Comparison of ENCODE assay signal across 8 mouse cellular contexts in the genomic region with DNA sequence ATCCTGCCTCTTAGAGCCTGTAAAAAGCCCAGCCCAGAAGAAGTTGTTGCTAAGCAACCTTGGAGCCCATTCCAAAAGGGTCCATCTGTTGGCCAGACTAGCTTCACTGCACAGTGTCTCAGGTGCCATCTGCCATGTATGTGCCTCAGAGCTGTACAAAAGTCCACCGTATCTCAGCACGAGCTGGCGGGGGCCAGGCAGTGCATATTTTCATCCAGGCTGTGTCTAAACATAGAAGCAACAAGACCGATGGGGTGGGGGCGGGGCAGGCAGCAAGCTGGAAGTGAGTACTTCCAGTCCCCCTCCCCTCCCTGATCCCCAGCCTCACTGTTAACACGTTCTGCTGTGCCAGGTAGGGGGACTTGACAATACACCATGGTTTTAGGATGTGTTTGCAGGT.
DNase-seq lines count a peak whose midpoint lies in the region; ATAC-seq lines count a peak whose summit lies in the region.

No protein-coding gene starts in this region.

- H3K4me1 ChIP-seq in hindbrain, embryonic 14.5 days (replicated peaks; ENCODE audit: control insufficient read depth, insufficient read depth, low read length): peaks cover 14% of the 10 kb centered on the region; the same call in 1 of the 2 replicates
- no peaks in the 10 kb centered on the region for H3K4me1 ChIP-seq in neural tube, embryonic 14.5 days (ENCODE audit: control insufficient read depth, insufficient read depth, low read length)

- ATAC-seq in hindbrain, embryonic 14.5 days (ENCODE audit: low FRiP score): peak; percentile 87
- ATAC-seq in neural tube, embryonic 14.5 days (ENCODE audit: low read depth): peak; percentile 87
- no peak for ATAC-seq in megakaryocyte-erythroid progenitor cell, adult 5-6 weeks (replicated peaks; ENCODE audit: low FRiP score, low TSS enrichment, poor library complexity, severe bottlenecking)

- H3K27me3 ChIP-seq in hindbrain, embryonic 14.5 days (ENCODE audit: control insufficient read depth, insufficient read depth, low read length): no peaks in the 10 kb centered on the region
- H3K27me3 ChIP-seq in neural tube, embryonic 14.5 days (ENCODE audit: control insufficient read depth, insufficient read depth, low read length): no peaks in the 10 kb centered on the region

- no peak overlapping the region for H3K4me2 ChIP-seq in hindbrain, embryonic 14.5 days (replicated peaks)
- H3K4me2 ChIP-seq in neural tube, embryonic 14.5 days (ENCODE audit: low read depth, low read length): no peak overlapping the region

- 27% methylated on average over 6 of the region's 6 CpGs for WGBS in hindbrain, embryonic 14.5 days
- WGBS in neural tube, embryonic 14.5 days: 30% methylated on average over 6 of the region's 6 CpGs

- no peaks in the 10 kb centered on the region for H3K36me3 ChIP-seq in hindbrain, embryonic 14.5 days (replicated peaks; ENCODE audit: control insufficient read depth, insufficient read depth)
- H3K36me3 ChIP-seq in neural tube, embryonic 14.5 days (ENCODE audit: control insufficient read depth, insufficient read depth, low read length): no peaks in the 10 kb centered on the region

- no peak overlapping the region for H3K4me3 ChIP-seq in hindbrain, embryonic 14.5 days (replicated peaks; ENCODE audit: low read length)
- H3K4me3 ChIP-seq in neural tube, embryonic 14.5 days (ENCODE audit: low read depth, low read length): no peak overlapping the region

- peak; percentile 57 for DNase-seq in adrenal gland, postnatal 14 days
- DNase-seq in cerebellum, adult 11-12 months: peak; percentile 99
- peak; percentile 20 to 60 for DNase-seq in gastrocnemius, adult 8-10 months (ENCODE audit: low spot score in 2 of 2)
- DNase-seq in hindbrain, embryonic 14.5 days (ENCODE audit: low spot score): peak; percentile 61
- peak; percentile 52 to 60 for DNase-seq in left cerebral cortex, adult 18-20 months (ENCODE audit: low spot score in 2 of 2)
- DNase-seq in thymus, postnatal 0 days (ENCODE audit: low spot score): no peak

- H3K9ac ChIP-seq in hindbrain, embryonic 14.5 days: no peak overlapping the region
- no peak overlapping the region for H3K9ac ChIP-seq in neural tube, embryonic 14.5 days (replicated peaks; ENCODE audit: low read depth, low read length)

- no peaks in the 10 kb centered on the region for H3K9me3 ChIP-seq in hindbrain, embryonic 14.5 days (ENCODE audit: control insufficient read depth, low read length)
- no peaks in the 10 kb centered on the region for H3K9me3 ChIP-seq in neural tube, embryonic 14.5 days (ENCODE audit: control insufficient read depth, low read length)

- H3K27ac ChIP-seq in hindbrain, embryonic 14.5 days: peak overlapping the region; percentile 28; the same call in 1 of the 2 replicates
- no peak overlapping the region for H3K27ac ChIP-seq in neural tube, embryonic 14.5 days (ENCODE audit: low read depth, low read length)
